Mouse (Mus musculus): ENCODE data around the gene Olfr191. TPM values are rescaled to one million over a fixed set of nuclear protein-coding genes. Genes with fewer than 3 reads are reported as not detected.
"Not testable (repeated sequence)": the region's sequence is repeated elsewhere in the genome, so short reads cannot be mapped to it uniquely, and the experiment has no call there.

Olfr191 gene
- not detected in 2 replicates for polyA plus RNA-seq (2014; fragmentation: Nextera tagmentation; extraction: Ambion mirVana)

GRCm38 (mm10) chr16:59089722-59090121 lies at the start of gene Olfr191:
TSS of gene Olfr191 (minus strand) at chr16:59089822.
- H3K27ac ChIP-seq (ENCODE audit: low read depth, low read length); H3K36me3 ChIP-seq (ENCODE audit: control insufficient read depth, insufficient read depth, low read length); H3K4me3 ChIP-seq (ENCODE audit: low read depth, low read length); H3K9ac ChIP-seq (ENCODE audit: low read length); H3K4me1 ChIP-seq (ENCODE audit: control insufficient read depth, insufficient read depth, low read length); ATAC-seq (ENCODE audit: insufficient read depth, low FRiP score, low TSS enrichment); DNase-seq (ENCODE audit: low spot score); H3K9me3 ChIP-seq (ENCODE audit: control insufficient read depth, low read length); H3K4me2 ChIP-seq (ENCODE audit: low read depth); H3K27me3 ChIP-seq (ENCODE audit: control insufficient read depth, insufficient read depth, low read length): not testable (repeated sequence)
- WGBS: 50% methylated on average over 1 of the region's 1 CpGs

GRCm38 (mm10) chr16:59130740-59131139 lies 41.1 kb upstream of the Olfr191 start:
- Histone ChIP-seq H3K4me1 (ENCODE audit: control insufficient read depth, insufficient read depth, low read length) (no peaks in the 10 kb centered on the region), H3K4me3 (ENCODE audit: low read depth, low read length) (no peak overlapping the region), H3K9me3 (ENCODE audit: control insufficient read depth, low read length) (no peaks in the 10 kb centered on the region), H3K27me3 (ENCODE audit: control insufficient read depth, insufficient read depth, low read length) (no peaks in the 10 kb centered on the region), H3K27ac (ENCODE audit: low read depth, low read length) (no peak overlapping the region), H3K36me3 (ENCODE audit: control insufficient read depth, insufficient read depth, low read length) (no peaks in the 10 kb centered on the region), H3K9ac (ENCODE audit: low read length) (no peak overlapping the region), H3K4me2 (ENCODE audit: low read depth) (no peak overlapping the region)
- DNase-seq (ENCODE audit: low spot score): no peak
- 80% methylated on average over 1 of the region's 1 CpGs for WGBS
- ATAC-seq (ENCODE audit: insufficient read depth, low FRiP score, low TSS enrichment): no peak

- no peak for ATAC-seq (ENCODE audit: insufficient read depth, low FRiP score, low TSS enrichment)
- Histone ChIP-seq H3K9ac (ENCODE audit: low read length) (no peak within 1 kb of the TSS), H3K27ac (ENCODE audit: low read depth, low read length) (no peak within 1 kb of the TSS), H3K27me3 (ENCODE audit: control insufficient read depth, insufficient read depth, low read length) (no peaks in the 10 kb centered on the region), H3K4me1 (ENCODE audit: control insufficient read depth, insufficient read depth, low read length) (no peaks in the 10 kb centered on the region), H3K4me2 (ENCODE audit: low read depth) (no peak within 1 kb of the TSS), H3K36me3 (ENCODE audit: control insufficient read depth, insufficient read depth, low read length) (no peaks in the 10 kb centered on the region), H3K9me3 (ENCODE audit: control insufficient read depth, low read length) (no peaks in the 10 kb centered on the region), H3K4me3 (ENCODE audit: low read depth, low read length) (no peak within 1 kb of the TSS)
- no peak for DNase-seq (ENCODE audit: low spot score)
Measured at GRCm38 (mm10) chr16:59120969-59121368, 31.3 kb upstream of the Olfr191 start, which contains the start of gene Olfr194. TSS of gene Olfr194 (minus strand) at chr16:59121069.

GRCm38 (mm10) chr16:59111781-59112180 lies 22.2 kb upstream of the Olfr191 start, which contains the start of gene Olfr193:
TSS of gene Olfr193 (minus strand) at chr16:59111881.
- Histone ChIP-seq H3K4me3 (ENCODE audit: low read depth, low read length) (no peak within 1 kb of the TSS), H3K27ac (ENCODE audit: low read depth, low read length) (no peak within 1 kb of the TSS), H3K4me1 (ENCODE audit: control insufficient read depth, insufficient read depth, low read length) (no peaks in the 10 kb centered on the region), H3K9ac (ENCODE audit: low read length) (no peak within 1 kb of the TSS), H3K36me3 (ENCODE audit: control insufficient read depth, insufficient read depth, low read length) (no peaks in the 10 kb centered on the region), H3K9me3 (ENCODE audit: control insufficient read depth, low read length) (no peaks in the 10 kb centered on the region), H3K27me3 (ENCODE audit: control insufficient read depth, insufficient read depth, low read length) (no peaks in the 10 kb centered on the region), H3K4me2 (ENCODE audit: low read depth) (no peak within 1 kb of the TSS)
- DNase-seq (ENCODE audit: low spot score) (no peak), ATAC-seq (ENCODE audit: insufficient read depth, low FRiP score, low TSS enrichment) (no peak)
- WGBS: 97% methylated on average over 1 of the region's 1 CpGs

GRCm38 (mm10) chr16:59108522-59108921 lies 18.9 kb upstream of the Olfr191 start:
- 67% methylated on average over 5 of the region's 5 CpGs for WGBS
- not testable (repeated sequence) for H3K9ac ChIP-seq (ENCODE audit: low read length); ATAC-seq (ENCODE audit: insufficient read depth, low FRiP score, low TSS enrichment); H3K9me3 ChIP-seq (ENCODE audit: control insufficient read depth, low read length); H3K36me3 ChIP-seq (ENCODE audit: control insufficient read depth, insufficient read depth, low read length); H3K27ac ChIP-seq (ENCODE audit: low read depth, low read length); H3K27me3 ChIP-seq (ENCODE audit: control insufficient read depth, insufficient read depth, low read length); H3K4me2 ChIP-seq (ENCODE audit: low read depth); DNase-seq (ENCODE audit: low spot score); H3K4me3 ChIP-seq (ENCODE audit: low read depth, low read length); H3K4me1 ChIP-seq (ENCODE audit: control insufficient read depth, insufficient read depth, low read length)

GRCm38 (mm10) chr16:59105312-59105711 lies 15.7 kb upstream of the Olfr191 start:
- no peaks in the 10 kb centered on the region for H3K36me3 ChIP-seq (ENCODE audit: control insufficient read depth, insufficient read depth, low read length)
- no peaks in the 10 kb centered on the region for H3K4me1 ChIP-seq (ENCODE audit: control insufficient read depth, insufficient read depth, low read length)
- 75% methylated on average over 2 of the region's 2 CpGs for WGBS
- ATAC-seq (ENCODE audit: insufficient read depth, low FRiP score, low TSS enrichment) (no peak), DNase-seq (ENCODE audit: low spot score) (no peak)
- no peak overlapping the region for H3K9ac ChIP-seq (ENCODE audit: low read length)
- H3K4me2 ChIP-seq (ENCODE audit: low read depth): no peak overlapping the region
- H3K4me3 ChIP-seq (ENCODE audit: low read depth, low read length): no peak overlapping the region
- H3K9me3 ChIP-seq (ENCODE audit: control insufficient read depth, low read length): no peaks in the 10 kb centered on the region
- no peak overlapping the region for H3K27ac ChIP-seq (ENCODE audit: low read depth, low read length)
- no peaks in the 10 kb centered on the region for H3K27me3 ChIP-seq (ENCODE audit: control insufficient read depth, insufficient read depth, low read length)

GRCm38 (mm10) chr16:59081113-59081512 lies 8.5 kb downstream of the Olfr191 start:
- ATAC-seq (ENCODE audit: insufficient read depth, low FRiP score, low TSS enrichment); H3K9ac ChIP-seq (ENCODE audit: low read length); H3K4me2 ChIP-seq (ENCODE audit: low read depth); H3K27me3 ChIP-seq (ENCODE audit: control insufficient read depth, insufficient read depth, low read length); H3K36me3 ChIP-seq (ENCODE audit: control insufficient read depth, insufficient read depth, low read length); H3K4me1 ChIP-seq (ENCODE audit: control insufficient read depth, insufficient read depth, low read length); H3K9me3 ChIP-seq (ENCODE audit: control insufficient read depth, low read length); H3K4me3 ChIP-seq (ENCODE audit: low read depth, low read length); H3K27ac ChIP-seq (ENCODE audit: low read depth, low read length); DNase-seq (ENCODE audit: low spot score): not testable (repeated sequence)
- WGBS: 81% methylated on average over 2 of the region's 2 CpGs

- ATAC-seq (ENCODE audit: insufficient read depth, low FRiP score, low TSS enrichment): no peak
- Histone ChIP-seq H3K9me3 (ENCODE audit: control insufficient read depth, low read length) (no peaks in the 10 kb centered on the region), H3K9ac (ENCODE audit: low read length) (no peak within 1 kb of the TSS)
Measured at GRCm38 (mm10) chr16:59077905-59078304, 11.7 kb downstream of the Olfr191 start, which contains the start of gene Olfr190. TSS of gene Olfr190 (minus strand) at chr16:59078005.

GRCm38 (mm10) chr16:59073520-59073919 lies 16.1 kb downstream of the Olfr191 start:
- H3K27me3 ChIP-seq (ENCODE audit: control insufficient read depth, insufficient read depth, low read length): no peaks in the 10 kb centered on the region
- H3K27ac ChIP-seq (ENCODE audit: low read depth, low read length): no peak overlapping the region
- H3K9ac ChIP-seq (ENCODE audit: low read length): no peak overlapping the region
- no peak overlapping the region for H3K4me2 ChIP-seq (ENCODE audit: low read depth)
- no peak for ATAC-seq (ENCODE audit: insufficient read depth, low FRiP score, low TSS enrichment)
- H3K4me3 ChIP-seq (ENCODE audit: low read depth, low read length): no peak overlapping the region
- no peaks in the 10 kb centered on the region for H3K4me1 ChIP-seq (ENCODE audit: control insufficient read depth, insufficient read depth, low read length)
- DNase-seq (ENCODE audit: low spot score): no peak
- 86% methylated on average over 1 of the region's 1 CpGs for WGBS
- no peaks in the 10 kb centered on the region for H3K9me3 ChIP-seq (ENCODE audit: control insufficient read depth, low read length)
- H3K36me3 ChIP-seq (ENCODE audit: control insufficient read depth, insufficient read depth, low read length): no peaks in the 10 kb centered on the region

More at GRCm38 (mm10) chr16:59077905-59078304, 11.7 kb downstream of the Olfr191 start, which contains the start of gene Olfr190:
- WGBS: 88% methylated on average over 5 of the region's 5 CpGs
- no peak within 1 kb of the TSS for H3K27ac ChIP-seq (ENCODE audit: low read depth, low read length)
- no peak within 1 kb of the TSS for H3K4me2 ChIP-seq (ENCODE audit: low read depth)
- H3K4me1 ChIP-seq (ENCODE audit: control insufficient read depth, insufficient read depth, low read length): no peaks in the 10 kb centered on the region
- no peaks in the 10 kb centered on the region for H3K27me3 ChIP-seq (ENCODE audit: control insufficient read depth, insufficient read depth, low read length)
- DNase-seq (ENCODE audit: low spot score): no peak
- H3K4me3 ChIP-seq (ENCODE audit: low read depth, low read length): no peak within 1 kb of the TSS
- H3K36me3 ChIP-seq (ENCODE audit: control insufficient read depth, insufficient read depth, low read length): no peaks in the 10 kb centered on the region
